Mouse (Mus musculus) liver, embryonic 15.5 days (tissue): ENCODE measurements around the gene Zkscan8. TPM values are rescaled to one million over a fixed set of nuclear protein-coding genes. Genes with fewer than 3 reads are reported as not detected.
A peak's percentile ranks its signal among the peaks of the same experiment; 100 is the strongest.
"Not testable (repeated sequence)": the region's sequence is repeated elsewhere in the genome, so short reads cannot be mapped to it uniquely, and the experiment has no call there.

Experiments
- ATAC-seq: fragments of 200-750 bp; cut with Nextera tagmentation; 2 replicates; pipeline ENCODE4 v1.8.0; 2017; ENCODE audit warnings: moderate number of reproducible peaks, mild to moderate bottlenecking, moderate library complexity; ENCODE audit not compliant: insufficient read depth
- H3K27ac ChIP-seq: fragments of 300-500 bp; sonication (generic); replicated peaks from 2 replicates; pipeline ENCODE4 v1.5.1; 2015; ENCODE audit warnings: mild to moderate bottlenecking, inconsistent platforms
- H3K27me3 ChIP-seq: fragments of 300-500 bp; sonication (generic); 2 replicates; pipeline ENCODE4 v1.6.1; 2015; ENCODE audit warnings: mild to moderate bottlenecking, inconsistent platforms
- H3K36me3 ChIP-seq: fragments of 300-500 bp; sonication (generic); replicated peaks from 2 replicates; pipeline ENCODE4 v1.6.1; 2015; ENCODE audit warnings: moderate library complexity, mild to moderate bottlenecking, inconsistent platforms
- H3K4me1 ChIP-seq: fragments of 300-500 bp; sonication (generic); replicated peaks from 2 replicates; pipeline ENCODE4 v1.6.1; 2015; ENCODE audit warnings: inconsistent platforms
- H3K4me2 ChIP-seq: fragments of 300-500 bp; sonication (generic); 2 replicates; pipeline ENCODE4 v1.6.1; 2015; ENCODE audit warnings: moderate library complexity, mild to moderate bottlenecking, inconsistent platforms
- H3K4me3 ChIP-seq: fragments of 300-500 bp; sonication (generic); replicated peaks from 2 replicates; pipeline ENCODE4 v1.5.1; 2015; ENCODE audit warnings: mild to moderate bottlenecking, inconsistent platforms
- H3K9ac ChIP-seq: fragments of 300-500 bp; sonication (generic); 2 replicates; pipeline ENCODE4 v1.6.1; 2015; ENCODE audit warnings: moderate library complexity, mild to moderate bottlenecking, inconsistent platforms
- H3K9me3 ChIP-seq: fragments of 300-500 bp; sonication (generic); replicated peaks from 2 replicates; pipeline ENCODE4 v1.6.1; 2016; ENCODE audit warnings: inconsistent platforms
- WGBS: fragments of 180-500 bp; shearing (Covaris S2); methylation state at CpG from one replicate; pipeline ENCODE4 v1.1.7; 2015; ENCODE audit warnings: mixed read lengths; ENCODE audit not compliant: insufficient replicate concordance; 5-methylcytosine and 5-hydroxymethylcytosine counted together
- polyA plus RNA-seq: library from polyadenylated mRNA; unstranded; fragments of >200 nt; fragmentation: Nextera tagmentation; extraction: Ambion mirVana; gene quantifications from 2 replicates; pipeline ENCODE4 v1.2.1, GENCODE M21; 2015

The Zkscan8 gene
- polyA plus RNA-seq = 1.1 and 1.2 TPM in 2 replicates

- Histone ChIP-seq H3K4me2 (peak within 1 kb of the TSS; percentile 72), H3K27me3 (no peaks in the 10 kb centered on the region), H3K9ac (peak within 1 kb of the TSS; percentile 88), H3K36me3 (peaks cover 9% of the 10 kb centered on the region), H3K4me1 (0 out of 2 replicates have a peak, but pooled peaks cover 2% of the 10 kb centered on the region), H3K27ac (peak within 1 kb of the TSS; percentile 82), H3K9me3 (no peaks in the 10 kb centered on the region), H3K4me3 (peak within 1 kb of the TSS; percentile 74)
- peak; percentile 96 for ATAC-seq
- WGBS = 0% methylated on average over 39 of the region's 39 CpGs
These were observed at the start of gene Zkscan8 for GRCm38 (mm10) chr13:21530781-21531201. Gene Zkscan8, minus strand, starts transcription at chr13:21531120.

DNA sequence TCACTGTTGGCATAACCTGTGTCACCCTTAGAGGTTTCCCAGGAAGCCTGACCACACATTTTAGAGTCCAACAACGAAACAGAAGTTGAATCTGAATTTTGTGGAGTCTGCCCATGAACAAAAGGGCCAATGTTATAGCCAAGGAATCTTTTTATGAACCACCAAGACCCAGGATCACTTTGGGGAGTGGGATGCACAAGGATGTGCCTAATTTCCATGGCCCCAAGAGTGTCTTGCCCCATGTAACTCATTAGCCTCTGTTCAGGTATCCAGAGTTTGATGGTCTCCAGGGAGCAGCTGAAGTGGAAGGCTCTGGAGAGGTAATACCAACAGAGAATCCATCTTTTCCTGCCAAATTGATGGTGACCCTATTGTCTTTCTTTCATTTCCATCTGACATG is 28.9 kb upstream of the Zkscan8 start, which contains the start of gene Olfr1535:
Gene Olfr1535, minus strand, starts transcription at position 101 of the 400 bp plus-strand sequence.
- Histone ChIP-seq H3K27me3 (no peaks in the 10 kb centered on the region), H3K4me2 (no peak within 1 kb of the TSS), H3K27ac (no peak within 1 kb of the TSS), H3K9ac (no peak within 1 kb of the TSS), H3K36me3 (no peaks in the 10 kb centered on the region), H3K9me3 (no peaks in the 10 kb centered on the region), H3K4me1 (no peaks in the 10 kb centered on the region), H3K4me3 (no peak within 1 kb of the TSS)
- 36% methylated on average over 1 of the region's 1 CpGs for WGBS
- no peak for ATAC-seq

GRCm38 (mm10) chr13:21550416-21551110 is 19.6 kb upstream of the Zkscan8 start:
- no peaks in the 10 kb centered on the region for H3K36me3 ChIP-seq
- H3K4me1 ChIP-seq = no peaks in the 10 kb centered on the region
- no peak overlapping the region for H3K4me2 ChIP-seq
- no peak overlapping the region for H3K4me3 ChIP-seq
- no peak overlapping the region for H3K9ac ChIP-seq
- WGBS = 43% methylated on average over 3 of the region's 3 CpGs
- no peaks in the 10 kb centered on the region for H3K9me3 ChIP-seq
- H3K27ac ChIP-seq = no peak overlapping the region
- ATAC-seq = peak; percentile 49; the same call in 1 of the 2 replicates
- no peaks in the 10 kb centered on the region for H3K27me3 ChIP-seq

DNA sequence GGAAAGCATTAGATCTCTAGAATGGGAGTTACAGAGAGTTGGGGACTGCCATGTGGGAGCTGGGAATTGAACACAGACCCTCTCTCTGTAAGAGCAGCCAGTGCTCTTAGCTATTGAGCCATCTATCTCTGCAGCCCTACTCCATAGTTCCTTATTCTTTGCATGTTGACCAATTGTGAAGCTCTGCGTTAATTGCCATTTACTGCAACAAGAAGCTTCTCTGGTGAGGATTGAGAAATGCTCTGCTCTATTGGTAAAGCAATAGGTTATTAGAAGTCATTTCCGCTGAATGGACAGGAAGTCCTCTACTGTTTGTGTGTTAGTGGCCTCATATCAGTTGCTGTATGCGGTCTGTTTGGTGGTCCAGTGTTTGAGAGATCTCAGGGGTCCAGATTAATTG is 18.6 kb upstream of the Zkscan8 start:
- H3K4me3 ChIP-seq = no peak overlapping the region
- no peak overlapping the region for H3K9ac ChIP-seq
- WGBS = 51% methylated on average over 3 of the region's 3 CpGs
- no peaks in the 10 kb centered on the region for H3K27me3 ChIP-seq
- no peak overlapping the region for H3K4me2 ChIP-seq
- H3K27ac ChIP-seq = no peak overlapping the region
- no peaks in the 10 kb centered on the region for H3K4me1 ChIP-seq
- H3K36me3 ChIP-seq = no peaks in the 10 kb centered on the region
- ATAC-seq = no peak
- no peaks in the 10 kb centered on the region for H3K9me3 ChIP-seq

DNA sequence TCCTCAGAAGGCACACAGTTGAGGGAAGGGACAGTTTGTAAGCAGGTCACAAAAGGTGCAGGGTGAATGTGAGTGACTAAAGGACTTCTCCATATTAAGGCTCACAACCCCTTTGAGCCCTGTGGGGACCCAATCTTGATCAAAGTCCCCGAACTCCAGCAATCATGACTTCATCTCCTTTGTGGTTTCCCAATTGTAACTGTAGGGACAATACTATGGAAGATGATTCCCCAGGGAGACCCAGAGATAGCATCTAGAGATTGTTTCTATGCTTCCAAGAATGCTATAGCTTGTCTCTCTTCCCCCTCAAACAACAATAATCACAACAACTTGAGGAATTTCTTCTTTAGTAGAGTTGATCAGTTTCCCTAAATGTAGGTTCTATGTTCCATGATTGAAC is 11.8 kb upstream of the Zkscan8 start, which contains the start of gene Olfr1366:
Gene Olfr1366, minus strand, starts transcription at position 101 of the 400 bp plus-strand sequence.
- Histone ChIP-seq H3K36me3 (no peaks in the 10 kb centered on the region), H3K4me2 (no peak within 1 kb of the TSS), H3K4me3 (no peak within 1 kb of the TSS), H3K27me3 (0 out of 2 replicates have a peak, but pooled peaks cover 3% of the 10 kb centered on the region), H3K27ac (no peak within 1 kb of the TSS), H3K4me1 (no peaks in the 10 kb centered on the region), H3K9me3 (no peaks in the 10 kb centered on the region), H3K9ac (no peak within 1 kb of the TSS)
- no peak for ATAC-seq
- 28% methylated on average over 1 of the region's 1 CpGs for WGBS

GRCm38 (mm10) chr13:21530136-21530535 is 784 bp downstream of the Zkscan8 start:
- H3K9ac ChIP-seq = no peak overlapping the region
- WGBS = 32% methylated on average over 7 of the region's 7 CpGs
- no peaks in the 10 kb centered on the region for H3K27me3 ChIP-seq

DNA sequence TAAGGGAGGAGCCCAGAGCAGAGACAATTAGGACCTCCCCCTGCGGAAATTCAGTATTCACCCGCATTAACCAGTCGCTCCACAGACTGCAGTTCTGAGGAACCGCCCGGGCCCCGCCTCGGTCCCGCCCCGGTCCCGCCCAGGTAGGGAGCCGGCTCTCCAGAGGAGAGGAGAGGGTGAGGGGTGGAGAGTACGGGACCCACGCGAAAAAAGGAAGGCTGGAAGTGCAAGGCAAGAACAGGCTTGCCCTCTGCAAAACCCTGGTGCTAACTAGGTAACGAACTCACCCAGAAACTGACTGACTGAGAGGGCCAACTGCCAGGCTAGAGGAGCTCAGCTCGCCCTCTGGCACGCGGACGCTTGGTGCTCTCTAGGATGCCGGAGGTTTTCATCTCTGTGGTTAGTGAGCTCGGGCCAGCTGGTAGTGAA is 24.7 kb downstream of the Zkscan8 start:
- Histone ChIP-seq H3K4me1 (peaks cover 7% of the 10 kb centered on the region), H3K27ac (0 out of 2 replicates have a peak overlapping the region, but pooled peaks have one; percentile 51), H3K9me3 (no peaks in the 10 kb centered on the region), H3K9ac (peak overlapping the region; percentile 62), H3K27me3 (no peaks in the 10 kb centered on the region), H3K4me3 (peak overlapping the region; percentile 71), H3K36me3 (no peaks in the 10 kb centered on the region), H3K4me2 (peak overlapping the region; percentile 65)
- WGBS = under 1% methylated on average over 21 of the region's 21 CpGs
- ATAC-seq = peak; percentile 99

More at GRCm38 (mm10) chr13:21530136-21530535, 784 bp downstream of the Zkscan8 start:
- Histone ChIP-seq H3K27ac (no peak overlapping the region), H3K9me3 (no peaks in the 10 kb centered on the region), H3K4me1 (0 out of 2 replicates have a peak, but pooled peaks cover 2% of the 10 kb centered on the region), H3K36me3 (peaks cover 14% of the 10 kb centered on the region), H3K4me2 (peak overlapping the region; percentile 54), H3K4me3 (peak overlapping the region; percentile 74)
- no peak for ATAC-seq

GRCm38 (mm10) chr13:21502296-21502695 is 28.6 kb downstream of the Zkscan8 start:
- Histone ChIP-seq H3K36me3 (no peaks in the 10 kb centered on the region), H3K9me3 (no peaks in the 10 kb centered on the region), H3K27ac (no peak overlapping the region), H3K4me3 (no peak overlapping the region), H3K27me3 (no peaks in the 10 kb centered on the region), H3K4me1 (peaks cover 7% of the 10 kb centered on the region), H3K9ac (no peak overlapping the region), H3K4me2 (no peak overlapping the region)
- no peak for ATAC-seq
- 59% methylated on average over 5 of the region's 5 CpGs for WGBS

DNA sequence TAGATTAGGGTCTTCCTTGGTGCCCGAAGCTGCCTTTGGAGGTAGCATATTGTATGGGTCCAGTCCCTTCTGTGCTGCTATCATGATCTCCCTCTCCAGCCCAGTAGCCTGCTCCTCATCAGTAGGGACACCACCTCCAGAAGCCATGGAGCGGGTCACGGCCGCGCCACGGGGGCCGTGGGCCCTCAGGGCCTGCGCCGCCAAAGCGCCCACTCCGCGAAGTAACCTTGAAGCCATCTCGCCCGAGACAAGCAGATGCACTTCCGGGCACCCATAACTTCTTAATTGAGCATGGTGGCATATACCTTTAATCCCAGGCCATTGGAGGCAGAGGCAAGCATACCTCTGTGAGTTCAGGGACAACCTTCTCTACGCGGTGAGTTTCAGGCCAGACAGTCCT is 29.7 kb downstream of the Zkscan8 start, which contains the start of gene Gm11273:
Gene Gm11273, minus strand, starts transcription at position 237 of the 400 bp plus-strand sequence.
- ATAC-seq, H3K9ac ChIP-seq: not testable (repeated sequence)
- WGBS = 84% methylated on average over 17 of the region's 17 CpGs

GRCm38 (mm10) chr13:21495080-21495479 is 35.8 kb downstream of the Zkscan8 start, which contains the start of gene AK157302:
Gene AK157302, plus strand, starts transcription at chr13:21495223.
- no peak within 1 kb of the TSS for H3K9ac ChIP-seq
- H3K4me1 ChIP-seq = no peaks in the 10 kb centered on the region
- no peaks in the 10 kb centered on the region for H3K36me3 ChIP-seq
- no peak for ATAC-seq
- no peak within 1 kb of the TSS for H3K27ac ChIP-seq
- no peaks in the 10 kb centered on the region for H3K9me3 ChIP-seq
- 80% methylated on average over 21 of the region's 21 CpGs for WGBS
- no peak within 1 kb of the TSS for H3K4me3 ChIP-seq
- H3K27me3 ChIP-seq = no peaks in the 10 kb centered on the region
- no peak within 1 kb of the TSS for H3K4me2 ChIP-seq

More for the DNA sequence above, 29.7 kb downstream of the Zkscan8 start, which contains the start of gene Gm11273:
- not testable (repeated sequence) for H3K9me3 ChIP-seq, H3K27ac ChIP-seq, H3K4me1 ChIP-seq, H3K4me3 ChIP-seq, H3K36me3 ChIP-seq, H3K4me2 ChIP-seq, H3K27me3 ChIP-seq

GRCm38 (mm10) chr13:21492847-21493246 is 38.1 kb downstream of the Zkscan8 start:
- Histone ChIP-seq H3K9ac (no peak overlapping the region), H3K4me1 (no peaks in the 10 kb centered on the region), H3K36me3 (no peaks in the 10 kb centered on the region), H3K27ac (no peak overlapping the region), H3K27me3 (no peaks in the 10 kb centered on the region), H3K4me3 (no peak overlapping the region), H3K9me3 (no peaks in the 10 kb centered on the region), H3K4me2 (no peak overlapping the region)
- no peak for ATAC-seq
- WGBS = 74% methylated on average over 5 of the region's 5 CpGs
